ENCODE assay signal across 24 mouse cellular contexts in genomic region chr4:32076391-32076925, GRCm38 (mm10).
DNase-seq lines count a peak whose midpoint lies in the region; ATAC-seq lines count a peak whose summit lies in the region.
"Had no signal": no experiment of that assay in that cellular context is flagged by ENCODE, and none has a peak within 500 bp of the region (broad histone marks: within the 10 kb centered on the region; RNA-seq: fewer than 3 reads in every experiment).

No protein-coding gene starts in this region.

- H3K27ac ChIP-seq in forebrain, embryonic 10.5 days, result peak overlapping the region; percentile 80; the same call in 1 of the 2 replicates
- no peak overlapping the region for H3K27ac ChIP-seq in forebrain, embryonic 14.5 days (ENCODE audit: low read depth, low read length)
- H3K27ac ChIP-seq in midbrain, embryonic 14.5 days (replicated peaks; ENCODE audit: low read depth, low read length), result 0 out of 2 replicates have a peak overlapping the region, but pooled peaks have one; percentile 92
- H3K27ac ChIP-seq in kidney, embryonic 15.5 days, result no peak overlapping the region
- H3K27ac ChIP-seq: intestine, embryonic 15.5 days; limb, embryonic 13.5 days; liver, embryonic 13.5 days; stomach, embryonic 15.5 days had no signal

- H3K27me3 ChIP-seq in forebrain, embryonic 10.5 days (ENCODE audit: poor library complexity, severe bottlenecking), result peaks cover 18% of the 10 kb centered on the region; the same call in 1 of the 2 replicates
- no peaks in the 10 kb centered on the region for H3K27me3 ChIP-seq in forebrain, embryonic 14.5 days (replicated peaks; ENCODE audit: control insufficient read depth, insufficient read depth, low read length)
- H3K27me3 ChIP-seq in midbrain, embryonic 14.5 days (ENCODE audit: control insufficient read depth, insufficient read depth, low read length), result no peaks in the 10 kb centered on the region
- H3K27me3 ChIP-seq in kidney, embryonic 15.5 days, result peaks cover 6% of the 10 kb centered on the region; the same call in 1 of the 2 replicates
- H3K27me3 ChIP-seq: intestine, embryonic 15.5 days; liver, embryonic 13.5 days; stomach, embryonic 15.5 days had no signal

- WGBS in forebrain, embryonic 10.5 days, result 77% methylated on average over 12 of the region's 12 CpGs
- WGBS in forebrain, embryonic 14.5 days, result 57% methylated on average over 12 of the region's 12 CpGs
- 51% methylated on average over 12 of the region's 12 CpGs for WGBS in midbrain, embryonic 14.5 days
- 71% methylated on average over 12 of the region's 12 CpGs for WGBS in kidney, embryonic 15.5 days

- intact Hi-C loops in left cerebral cortex, postnatal 14 days (cut with DNase I), result no loop called here
- intact Hi-C loops in left cerebral cortex, postnatal 4 days (cut with DNase I), result no loop called here

- H3K9me3 ChIP-seq in forebrain, embryonic 10.5 days, result no peaks in the 10 kb centered on the region
- no peaks in the 10 kb centered on the region for H3K9me3 ChIP-seq in forebrain, embryonic 14.5 days (replicated peaks; ENCODE audit: control insufficient read depth, low read length)
- no peaks in the 10 kb centered on the region for H3K9me3 ChIP-seq in midbrain, embryonic 14.5 days (ENCODE audit: control insufficient read depth, low read length)
- H3K9me3 ChIP-seq in kidney, embryonic 15.5 days (replicated peaks), result no peaks in the 10 kb centered on the region
- H3K9me3 ChIP-seq: intestine, embryonic 15.5 days; limb, embryonic 13.5 days; liver, embryonic 13.5 days; stomach, embryonic 15.5 days had no signal

- no peaks in the 10 kb centered on the region for H3K36me3 ChIP-seq in forebrain, embryonic 10.5 days (replicated peaks)
- no peaks in the 10 kb centered on the region for H3K36me3 ChIP-seq in forebrain, embryonic 14.5 days (ENCODE audit: control insufficient read depth, insufficient read depth, low read length)
- no peaks in the 10 kb centered on the region for H3K36me3 ChIP-seq in midbrain, embryonic 14.5 days (ENCODE audit: control insufficient read depth, insufficient read depth, low read length)
- no peaks in the 10 kb centered on the region for H3K36me3 ChIP-seq in kidney, embryonic 15.5 days
- H3K36me3 ChIP-seq: intestine, embryonic 15.5 days; limb, embryonic 13.5 days; liver, embryonic 13.5 days; stomach, embryonic 15.5 days had no signal

- no peak overlapping the region for H3K4me3 ChIP-seq in forebrain, embryonic 10.5 days
- no peak overlapping the region for H3K4me3 ChIP-seq in forebrain, embryonic 14.5 days (ENCODE audit: low read depth, low read length)
- H3K4me3 ChIP-seq in midbrain, embryonic 14.5 days (replicated peaks; ENCODE audit: low read depth, low read length), result no peak overlapping the region
- no peak overlapping the region for H3K4me3 ChIP-seq in kidney, embryonic 15.5 days (replicated peaks)
- H3K4me3 ChIP-seq: intestine, embryonic 15.5 days; limb, embryonic 13.5 days; liver, embryonic 13.5 days; stomach, embryonic 15.5 days had no signal

- H3K9ac ChIP-seq in forebrain, embryonic 14.5 days (ENCODE audit: low read length), result no peak overlapping the region
- H3K9ac ChIP-seq in midbrain, embryonic 14.5 days (replicated peaks; ENCODE audit: low read length), result no peak overlapping the region
- H3K9ac ChIP-seq in kidney, embryonic 15.5 days, result no peak overlapping the region
- H3K9ac ChIP-seq: intestine, embryonic 15.5 days; limb, embryonic 13.5 days; liver, embryonic 13.5 days; lung, embryonic 14.5 days; stomach, embryonic 15.5 days had no signal

- H3K4me2 ChIP-seq in forebrain, embryonic 14.5 days (ENCODE audit: low read length), result no peak overlapping the region
- no peak overlapping the region for H3K4me2 ChIP-seq in midbrain, embryonic 14.5 days (ENCODE audit: low read length)
- H3K4me2 ChIP-seq in kidney, embryonic 15.5 days, result no peak overlapping the region
- H3K4me2 ChIP-seq: intestine, embryonic 15.5 days; limb, embryonic 13.5 days; liver, embryonic 13.5 days; lung, embryonic 14.5 days; stomach, embryonic 15.5 days had no signal

- peaks cover 37% of the 10 kb centered on the region for H3K4me1 ChIP-seq in forebrain, embryonic 10.5 days
- H3K4me1 ChIP-seq in forebrain, embryonic 14.5 days (ENCODE audit: control insufficient read depth, insufficient read depth, low read length), result peaks cover 11% of the 10 kb centered on the region; the same call in 1 of the 2 replicates
- H3K4me1 ChIP-seq in midbrain, embryonic 14.5 days (ENCODE audit: control insufficient read depth, insufficient read depth, low read length), result peaks cover 32% of the 10 kb centered on the region
- H3K4me1 ChIP-seq in kidney, embryonic 15.5 days, result 0 out of 2 replicates have a peak, but pooled peaks cover 3% of the 10 kb centered on the region
- H3K4me1 ChIP-seq: liver, embryonic 13.5 days had no signal

- no peak for ATAC-seq in forebrain, embryonic 14.5 days
- no peak for ATAC-seq in midbrain, embryonic 14.5 days (ENCODE audit: low FRiP score, low TSS enrichment)
- no peak for ATAC-seq in kidney, embryonic 15.5 days (replicated peaks; ENCODE audit: low FRiP score)
- ATAC-seq: CD4-positive, CD25-positive, alpha-beta regulatory T cell, adult 4 months; intestine, embryonic 15.5 days had no signal

- no peak for DNase-seq in forebrain, embryonic 10.5 days (ENCODE audit: extremely low spot score, low spot score)
- DNase-seq in forebrain, embryonic 14.5 days (ENCODE audit: low spot score), result no peak
- peak; percentile 22 to 34 for DNase-seq in left cerebral cortex, postnatal 14 days (ENCODE audit: low spot score in 2 of 2)
- no peak for DNase-seq in left cerebral cortex, postnatal 4 days
- DNase-seq in brain, adult 2 months (ENCODE audit: low read depth, low spot score), result peak; percentile 55
- DNase-seq in midbrain, embryonic 14.5 days, result peak; percentile 40
- no peak for DNase-seq in thymus, postnatal 36 days
- DNase-seq: adrenal gland, postnatal 25 days; cerebellum, adult 2 months; cerebellum, postnatal 36 days; gastrocnemius, postnatal 14 days; heart, adult 18-20 months; heart, postnatal 36 days; kidney, postnatal 4 days; layer of hippocampus, adult 9-11 months; liver, embryonic 13.5 days; lung, embryonic 14.5 days; lung, postnatal 36 days; thymus, adult 18-20 months had no signal

Comparison
In these comparisons a context has a peak if more than half of its experiments do, and no peak if none do; other contexts are left out.
1. DNase-seq: peak in left cerebral cortex, postnatal 14 days (2 of 2), brain, adult 2 months (single experiment) and midbrain, embryonic 14.5 days (single experiment); none in forebrain, embryonic 10.5 days (single experiment), forebrain, embryonic 14.5 days (single experiment), left cerebral cortex, postnatal 4 days (single experiment) and thymus, postnatal 36 days (0 of 2).
2. H3K27ac ChIP-seq: peak in forebrain, embryonic 10.5 days (single experiment) and midbrain, embryonic 14.5 days (single experiment); none in forebrain, embryonic 14.5 days (single experiment) and kidney, embryonic 15.5 days (single experiment).